Mouse (Mus musculus) limb, embryonic 15.5 days (tissue): ENCODE data around the gene Asb12. TPM values are rescaled to one million over a fixed set of nuclear protein-coding genes. Genes with fewer than 3 reads are reported as not detected.
A peak's percentile ranks its signal among the peaks of the same experiment; 100 is the strongest.
"Not testable (repeated sequence)": the region's sequence is repeated elsewhere in the genome, so short reads cannot be mapped to it uniquely, and the experiment has no call there.

ENCODE experiments used
- ATAC-seq: fragments of 200-750 bp; cut with Nextera tagmentation; 2 replicates; pipeline ENCODE4 v1.8.0; 2017; ENCODE audit warnings: low read depth, moderate TSS enrichment; ENCODE audit not compliant: insufficient number of reproducible peaks, low FRiP score, low TSS enrichment
- H3K27ac ChIP-seq: fragments of 300-500 bp; sonication (generic); 2 replicates; pipeline ENCODE4 v1.5.1; 2015; ENCODE audit warnings: moderate library complexity, mild to moderate bottlenecking, inconsistent platforms
- H3K27me3 ChIP-seq: fragments of 300-500 bp; sonication (generic); 2 replicates; pipeline ENCODE4 v1.6.1; 2015; ENCODE audit warnings: inconsistent platforms
- H3K36me3 ChIP-seq: fragments of 300-500 bp; sonication (generic); 2 replicates; pipeline ENCODE4 v1.6.1; 2015; ENCODE audit warnings: inconsistent platforms
- H3K4me1 ChIP-seq: fragments of 300-500 bp; sonication (generic); 2 replicates; pipeline ENCODE4 v1.6.1; 2015; ENCODE audit warnings: inconsistent platforms
- H3K4me2 ChIP-seq: fragments of 300-500 bp; sonication (generic); 2 replicates; pipeline ENCODE4 v1.6.1; 2015; ENCODE audit warnings: mild to moderate bottlenecking, inconsistent platforms
- H3K4me3 ChIP-seq: fragments of 300-500 bp; sonication (generic); 2 replicates; pipeline ENCODE4 v1.5.1; 2015; ENCODE audit warnings: mild to moderate bottlenecking, inconsistent platforms
- H3K9ac ChIP-seq: fragments of 300-500 bp; sonication (generic); 2 replicates; pipeline ENCODE4 v1.6.1; 2015; ENCODE audit warnings: inconsistent platforms
- H3K9me3 ChIP-seq: fragments of 300-500 bp; sonication (generic); 2 replicates; pipeline ENCODE4 v1.6.1; 2016; ENCODE audit warnings: inconsistent platforms
- WGBS: fragments of 180-500 bp; shearing (Covaris S2); methylation state at CpG from one replicate; pipeline ENCODE4 v1.1.7; 2015; 5-methylcytosine and 5-hydroxymethylcytosine counted together
- polyA plus RNA-seq: library from polyadenylated mRNA; unstranded; fragments of >200 nt; fragmentation: Nextera tagmentation; extraction: Ambion mirVana; gene quantifications from 2 replicates; pipeline ENCODE4 v1.2.1, GENCODE M21; 2015

The Asb12 gene
- polyA plus RNA-seq: 0.15 and 0.87 TPM in 2 replicates

DNA sequence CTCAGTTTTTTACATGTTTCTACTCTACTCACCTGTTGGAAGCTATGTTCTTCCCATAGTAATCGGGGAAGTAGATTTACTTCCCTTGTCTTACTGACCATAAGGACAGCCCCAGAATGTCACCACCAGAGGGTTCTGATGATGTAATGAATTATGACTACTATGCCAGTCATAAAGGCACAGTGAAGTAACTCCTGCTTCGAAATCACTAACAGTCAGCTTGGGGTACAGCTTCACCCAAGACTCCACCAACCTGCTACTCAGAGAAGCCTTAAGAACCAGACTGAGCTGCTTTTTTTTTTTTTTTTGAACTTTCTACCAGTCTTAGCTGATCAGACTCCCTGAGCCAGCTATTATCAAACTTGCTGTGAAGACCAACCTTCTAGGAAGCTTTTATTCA is at the start of gene Asb12, which contains the start of gene Pfn5:
Gene Asb12, minus strand, starts transcription at position 101 of the 400 bp plus-strand sequence.
Gene Pfn5, plus strand, starts transcription at position 218 of the 400 bp plus-strand sequence.
- H3K27ac ChIP-seq: no peak within 1 kb of the TSS
- ATAC-seq: no peak
- no peaks in the 10 kb centered on the region for H3K4me1 ChIP-seq
- 75% methylated on average over 2 of the region's 2 CpGs for WGBS
- no peak within 1 kb of the TSS for H3K4me2 ChIP-seq
- H3K27me3 ChIP-seq: no peaks in the 10 kb centered on the region
- no peak within 1 kb of the TSS for H3K4me3 ChIP-seq
- no peak within 1 kb of the TSS for H3K9ac ChIP-seq
- no peaks in the 10 kb centered on the region for H3K36me3 ChIP-seq
- no peaks in the 10 kb centered on the region for H3K9me3 ChIP-seq

DNA sequence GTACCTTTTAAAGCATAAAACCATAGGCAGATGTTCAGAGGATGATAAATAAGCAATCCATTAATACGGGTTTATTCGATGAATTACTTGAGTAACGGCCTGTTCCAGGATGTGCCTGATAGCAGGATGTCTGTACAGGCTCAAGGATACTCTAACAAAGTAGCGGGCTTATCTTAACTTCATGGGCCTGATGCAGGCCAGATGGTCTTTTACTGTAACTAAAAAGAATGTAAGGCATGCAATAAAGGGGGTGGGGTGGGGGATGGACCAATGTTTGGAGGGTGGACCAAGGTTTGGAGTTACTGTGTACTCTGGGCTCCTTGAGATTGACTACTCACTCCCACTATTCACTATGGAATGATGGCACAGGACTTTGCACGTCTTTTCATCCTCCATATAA is 42.8 kb upstream of the Asb12 start:
- Histone ChIP-seq H3K27ac (no peak overlapping the region), H3K36me3 (no peaks in the 10 kb centered on the region), H3K4me1 (no peaks in the 10 kb centered on the region), H3K27me3 (no peaks in the 10 kb centered on the region), H3K9ac (no peak overlapping the region), H3K4me2 (no peak overlapping the region), H3K4me3 (no peak overlapping the region), H3K9me3 (no peaks in the 10 kb centered on the region)
- ATAC-seq: no peak
- 64% methylated on average over 5 of the region's 5 CpGs for WGBS

- H3K4me1 ChIP-seq: no peaks in the 10 kb centered on the region
- H3K9ac ChIP-seq: no peak overlapping the region
- no peak overlapping the region for H3K4me3 ChIP-seq
- no peaks in the 10 kb centered on the region for H3K9me3 ChIP-seq
- H3K27ac ChIP-seq: no peak overlapping the region
- H3K4me2 ChIP-seq: no peak overlapping the region
- H3K36me3 ChIP-seq: no peaks in the 10 kb centered on the region
- H3K27me3 ChIP-seq: no peaks in the 10 kb centered on the region
- ATAC-seq: no peak
- WGBS: 67% methylated on average over 4 of the region's 4 CpGs
Measured at GRCm38 (mm10) chrX:95554321-95554720, 3.5 kb downstream of the Asb12 start.

GRCm38 (mm10) chrX:95535493-95535892 is 22.3 kb downstream of the Asb12 start:
- not testable (repeated sequence) for H3K27ac ChIP-seq, H3K4me1 ChIP-seq, H3K4me3 ChIP-seq, H3K9ac ChIP-seq, H3K27me3 ChIP-seq, H3K36me3 ChIP-seq, ATAC-seq, H3K9me3 ChIP-seq, H3K4me2 ChIP-seq
- WGBS: 73% methylated on average over 2 of the region's 2 CpGs

DNA sequence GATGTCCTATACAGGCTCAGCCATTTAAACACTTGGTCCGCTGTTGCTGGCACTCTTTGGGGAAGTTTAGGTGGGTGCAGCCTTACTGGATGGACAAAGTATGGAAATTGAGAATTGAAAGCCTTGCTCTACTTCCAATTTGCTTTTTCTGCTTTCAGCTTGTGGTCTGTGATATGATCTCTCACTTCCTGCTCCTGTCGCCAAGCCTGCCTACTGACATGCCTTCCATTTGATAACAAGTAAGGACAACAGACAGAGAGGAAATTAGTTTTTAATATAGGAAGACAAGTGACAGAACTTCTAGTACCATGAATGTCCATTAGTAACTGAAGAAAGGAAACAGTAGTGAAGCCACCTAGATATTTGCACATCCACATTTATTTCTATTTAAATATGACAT is 32.6 kb downstream of the Asb12 start:
- no peak for ATAC-seq
- Histone ChIP-seq H3K9me3 (no peaks in the 10 kb centered on the region), H3K27me3 (no peaks in the 10 kb centered on the region), H3K4me2 (no peak overlapping the region), H3K9ac (no peak overlapping the region), H3K36me3 (no peaks in the 10 kb centered on the region), H3K4me3 (no peak overlapping the region), H3K27ac (no peak overlapping the region), H3K4me1 (no peaks in the 10 kb centered on the region)
- WGBS: 87% methylated on average over 2 of the region's 2 CpGs

GRCm38 (mm10) chrX:95523883-95524282 is 33.9 kb downstream of the Asb12 start:
- H3K4me1 ChIP-seq: no peaks in the 10 kb centered on the region
- H3K9me3 ChIP-seq: no peaks in the 10 kb centered on the region
- no peak for ATAC-seq
- H3K4me3 ChIP-seq: no peak overlapping the region
- no peaks in the 10 kb centered on the region for H3K27me3 ChIP-seq
- H3K36me3 ChIP-seq: no peaks in the 10 kb centered on the region
- H3K4me2 ChIP-seq: no peak overlapping the region
- H3K27ac ChIP-seq: no peak overlapping the region
- no peak overlapping the region for H3K9ac ChIP-seq

GRCm38 (mm10) chrX:95457166-95457565 is 100.6 kb downstream of the Asb12 start:
- no peak overlapping the region for H3K4me2 ChIP-seq
- ATAC-seq: no peak
- H3K9me3 ChIP-seq: no peaks in the 10 kb centered on the region
- no peaks in the 10 kb centered on the region for H3K36me3 ChIP-seq
- 66% methylated on average over 3 of the region's 3 CpGs for WGBS
- H3K9ac ChIP-seq: no peak overlapping the region
- no peak overlapping the region for H3K27ac ChIP-seq
- H3K4me1 ChIP-seq: no peaks in the 10 kb centered on the region
- no peaks in the 10 kb centered on the region for H3K27me3 ChIP-seq
- H3K4me3 ChIP-seq: no peak overlapping the region

- H3K4me1 ChIP-seq: 0 out of 2 replicates have a peak, but pooled peaks cover 6% of the 10 kb centered on the region
- H3K9ac ChIP-seq: no peak overlapping the region
- no peak overlapping the region for H3K27ac ChIP-seq
- H3K36me3 ChIP-seq: no peaks in the 10 kb centered on the region
- 39% methylated on average over 2 of the region's 2 CpGs for WGBS
- H3K4me2 ChIP-seq: no peak overlapping the region
- peaks cover 3% of the 10 kb centered on the region for H3K27me3 ChIP-seq
- ATAC-seq: no peak
- H3K4me3 ChIP-seq: no peak overlapping the region
- no peaks in the 10 kb centered on the region for H3K9me3 ChIP-seq
Measured at GRCm38 (mm10) chrX:95445866-95446265, 111.9 kb downstream of the Asb12 start.

DNA sequence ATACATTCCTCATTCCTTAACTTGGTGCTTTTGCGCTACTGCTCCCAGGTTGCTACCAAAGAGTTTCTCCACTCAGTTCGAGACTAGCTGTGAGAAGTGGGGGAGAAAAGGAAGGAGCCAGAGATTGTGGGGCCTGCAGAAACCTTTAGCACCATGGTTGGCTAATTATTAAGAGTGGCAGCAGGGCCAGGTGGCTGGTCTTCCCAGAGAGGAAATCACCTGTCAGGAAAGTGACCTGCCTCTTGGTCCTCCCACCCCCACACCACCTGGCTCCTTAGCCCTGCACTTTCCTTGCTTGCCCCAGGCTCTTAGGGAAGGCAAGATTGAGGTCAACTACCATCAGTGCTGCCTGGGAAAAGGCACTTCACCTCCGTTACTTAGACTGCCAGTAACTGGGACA is 112.6 kb downstream of the Asb12 start:
- Histone ChIP-seq H3K9ac (no peak overlapping the region), H3K27ac (peak overlapping the region; percentile 74), H3K36me3 (no peaks in the 10 kb centered on the region), H3K4me1 (0 out of 2 replicates have a peak, but pooled peaks cover 6% of the 10 kb centered on the region), H3K27me3 (peaks cover 3% of the 10 kb centered on the region), H3K4me3 (peak overlapping the region; percentile 58), H3K9me3 (no peaks in the 10 kb centered on the region), H3K4me2 (peak overlapping the region; percentile 54)
- whole genome bisulfite sequencing: 22% methylated on average over 3 of the region's 3 CpGs
- no peak for ATAC-seq

- Histone ChIP-seq H3K4me2 (peak within 1 kb of the TSS; percentile 54), H3K4me1 (0 out of 2 replicates have a peak, but pooled peaks cover 6% of the 10 kb centered on the region), H3K36me3 (no peaks in the 10 kb centered on the region), H3K4me3 (peak within 1 kb of the TSS; percentile 58), H3K9me3 (no peaks in the 10 kb centered on the region), H3K27ac (peak within 1 kb of the TSS; percentile 88), H3K27me3 (peaks cover 3% of the 10 kb centered on the region), H3K9ac (peak within 1 kb of the TSS; percentile 28; the same call in 1 of the 2 replicates)
- 21% methylated on average over 19 of the region's 19 CpGs for WGBS
- ATAC-seq: peak; percentile 97
Measured at GRCm38 (mm10) chrX:95444776-95445111, 113.0 kb downstream of the Asb12 start, which contains the start of gene Amer1. Gene Amer1, minus strand, starts transcription at chrX:95444872.

GRCm38 (mm10) chrX:95443898-95444775 is 113.7 kb downstream of the Asb12 start:
- peak overlapping the region; percentile 58 for H3K4me3 ChIP-seq
- ATAC-seq: peak; percentile 78
- H3K27me3 ChIP-seq: peaks cover 3% of the 10 kb centered on the region
- H3K4me2 ChIP-seq: peak overlapping the region; percentile 54
- no peaks in the 10 kb centered on the region for H3K36me3 ChIP-seq
- H3K9me3 ChIP-seq: no peaks in the 10 kb centered on the region
- H3K4me1 ChIP-seq: 0 out of 2 replicates have a peak, but pooled peaks cover 6% of the 10 kb centered on the region
- peak overlapping the region; percentile 28; the same call in 1 of the 2 replicates for H3K9ac ChIP-seq
- H3K27ac ChIP-seq: peak overlapping the region; percentile 88
- 18% methylated on average over 42 of the region's 42 CpGs for WGBS

GRCm38 (mm10) chrX:95443390-95443789 is 114.4 kb downstream of the Asb12 start:
- Histone ChIP-seq H3K9ac (no peak overlapping the region), H3K27ac (peak overlapping the region; percentile 88; the same call in 1 of the 2 replicates), H3K4me2 (peak overlapping the region; percentile 54), H3K9me3 (no peaks in the 10 kb centered on the region), H3K4me3 (peak overlapping the region; percentile 58), H3K4me1 (0 out of 2 replicates have a peak, but pooled peaks cover 6% of the 10 kb centered on the region), H3K36me3 (no peaks in the 10 kb centered on the region), H3K27me3 (peaks cover 3% of the 10 kb centered on the region)
- 35% methylated on average over 12 of the region's 12 CpGs for WGBS
- ATAC-seq: no peak
